Mouse (Mus musculus): ENCODE measurements around the gene Crym. TPM values are rescaled to one million over a fixed set of nuclear protein-coding genes. Genes with fewer than 3 reads are reported as not detected.

Gene Crym
- polyA plus RNA-seq, 1 experiment from 2014 or later: 10.7 TPM

DNA sequence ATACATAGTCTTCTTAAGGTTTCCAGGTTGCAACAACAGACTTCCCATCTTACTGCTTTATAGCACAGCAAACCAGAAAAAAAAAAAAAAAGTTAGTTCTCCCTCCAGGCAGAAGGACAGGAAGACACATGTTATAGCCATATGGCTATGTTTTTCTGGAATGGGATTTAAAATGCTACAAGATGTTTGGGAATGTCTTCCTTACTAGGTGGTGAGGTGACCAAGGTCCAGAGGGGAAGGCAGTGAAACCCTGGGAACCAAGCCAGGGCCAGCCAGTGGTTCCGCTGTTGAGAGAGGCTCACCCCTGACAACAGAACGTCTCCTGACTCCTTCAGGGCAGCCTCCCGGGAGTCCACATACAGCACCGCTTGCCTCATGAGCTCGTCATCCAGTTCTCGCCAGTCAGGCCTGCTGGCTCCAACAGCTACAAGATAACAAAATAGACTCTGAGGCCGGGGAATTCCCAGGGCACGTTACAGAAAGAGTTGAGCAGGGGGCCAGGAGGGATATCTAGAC lies 11.7 kb downstream of the Crym start:
- Histone ChIP-seq H3K36me3 (ENCODE audit: control insufficient read depth, insufficient read depth, low read length) (no peaks in the 10 kb centered on the region), H3K4me3 (ENCODE audit: low read length) (no peak overlapping the region), H3K27me3 (replicated peaks; ENCODE audit: control insufficient read depth, insufficient read depth, low read length) (no peaks in the 10 kb centered on the region), H3K9ac (ENCODE audit: low read depth, low read length) (no peak overlapping the region), H3K9me3 (ENCODE audit: control insufficient read depth, low read length) (no peaks in the 10 kb centered on the region), H3K27ac (ENCODE audit: low read depth, low read length) (no peak overlapping the region), H3K4me1 (ENCODE audit: control insufficient read depth, insufficient read depth, low read depth, low read length) (peaks cover 2% of the 10 kb centered on the region; the same call in 1 of the 2 replicates), H3K4me2 (ENCODE audit: low read length) (no peak overlapping the region)
- ATAC-seq: peak; percentile 40; the same call in 1 of the 2 replicates
- 50% methylated on average over 8 of the region's 8 CpGs for WGBS

DNA sequence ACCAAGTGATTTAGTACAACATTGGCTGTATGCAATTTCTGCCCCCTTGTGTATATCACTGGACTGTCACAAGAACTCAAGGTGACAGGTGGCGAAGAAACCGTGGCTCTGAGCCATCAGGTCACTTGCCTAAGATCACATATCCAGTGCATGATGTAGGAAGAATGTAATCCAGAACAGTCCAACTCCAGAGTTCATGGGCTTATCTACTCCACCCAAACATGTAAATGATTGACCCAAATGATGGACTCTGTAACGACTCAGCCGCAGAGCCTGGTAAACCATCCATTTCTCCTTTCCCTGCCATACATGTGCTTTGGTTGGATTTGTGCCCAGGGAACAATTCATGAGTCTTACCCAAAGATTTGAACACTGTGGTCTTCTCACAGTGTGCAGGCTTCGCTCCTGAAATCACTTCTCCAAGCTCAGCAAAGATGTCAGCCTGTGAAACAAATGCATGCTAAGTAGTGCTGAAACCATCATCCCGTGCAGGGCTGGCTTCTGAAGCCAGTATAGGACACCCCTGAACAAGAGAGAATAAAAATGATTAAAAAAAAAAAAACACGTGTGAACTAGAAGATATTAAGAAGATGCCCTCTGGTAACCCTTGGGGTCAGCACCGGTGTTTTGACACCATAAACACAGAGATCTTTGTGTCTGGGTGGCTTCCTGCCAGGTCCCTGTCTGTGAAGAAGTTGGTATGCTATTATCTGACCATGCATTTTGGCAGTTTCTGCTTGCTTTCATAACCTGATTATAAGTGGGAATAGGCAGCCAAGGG lies 12.4 kb downstream of the Crym start:
- WGBS: 71% methylated on average over 8 of the region's 8 CpGs
- no peaks in the 10 kb centered on the region for H3K27me3 ChIP-seq (replicated peaks; ENCODE audit: control insufficient read depth, insufficient read depth, low read length)
- no peak overlapping the region for H3K9ac ChIP-seq (ENCODE audit: low read depth, low read length)
- H3K4me3 ChIP-seq (ENCODE audit: low read length): no peak overlapping the region
- no peak for ATAC-seq
- no peaks in the 10 kb centered on the region for H3K36me3 ChIP-seq (ENCODE audit: control insufficient read depth, insufficient read depth, low read length)
- H3K9me3 ChIP-seq (ENCODE audit: control insufficient read depth, low read length): no peaks in the 10 kb centered on the region
- H3K27ac ChIP-seq (ENCODE audit: low read depth, low read length): no peak overlapping the region
- H3K4me2 ChIP-seq (ENCODE audit: low read length): no peak overlapping the region
- peaks cover 2% of the 10 kb centered on the region; the same call in 1 of the 2 replicates for H3K4me1 ChIP-seq (ENCODE audit: control insufficient read depth, insufficient read depth, low read depth, low read length)

- H3K9me3 ChIP-seq (ENCODE audit: control insufficient read depth, low read length): no peaks in the 10 kb centered on the region
- no peak overlapping the region for H3K4me2 ChIP-seq (ENCODE audit: low read length)
- H3K27me3 ChIP-seq (replicated peaks; ENCODE audit: control insufficient read depth, insufficient read depth, low read length): no peaks in the 10 kb centered on the region
- peaks cover 2% of the 10 kb centered on the region; the same call in 1 of the 2 replicates for H3K4me1 ChIP-seq (ENCODE audit: control insufficient read depth, insufficient read depth, low read depth, low read length)
- no peak overlapping the region for H3K9ac ChIP-seq (ENCODE audit: low read depth, low read length)
- no peak overlapping the region for H3K4me3 ChIP-seq (ENCODE audit: low read length)
- no peak for ATAC-seq
- H3K36me3 ChIP-seq (ENCODE audit: control insufficient read depth, insufficient read depth, low read length): no peaks in the 10 kb centered on the region
- WGBS: 90% methylated on average over 5 of the region's 5 CpGs
- H3K27ac ChIP-seq (ENCODE audit: low read depth, low read length): no peak overlapping the region
These were observed 13.0 kb downstream of the Crym start for GRCm38 (mm10) chr7:120188946-120189345.

DNA sequence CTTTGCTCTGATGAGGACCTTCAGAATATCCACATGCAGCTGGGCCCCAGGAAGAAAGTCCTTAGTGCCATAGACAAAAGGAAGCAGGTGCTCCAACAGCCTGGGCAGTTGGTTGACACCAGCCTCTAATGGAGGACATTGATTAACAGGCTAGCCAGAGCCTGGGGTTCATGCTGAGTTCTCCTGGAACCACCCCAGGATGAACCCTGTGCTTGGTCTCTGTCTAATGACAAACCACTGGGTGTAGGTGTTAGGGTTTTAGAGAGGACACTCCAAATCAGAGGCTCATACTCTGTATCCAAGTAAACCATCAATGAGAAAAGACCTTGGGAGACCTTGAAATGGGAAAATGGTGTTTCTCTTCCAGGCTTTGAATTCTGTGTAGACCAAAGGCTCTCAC lies 19.0 kb downstream of the Crym start:
- no peaks in the 10 kb centered on the region for H3K27me3 ChIP-seq (replicated peaks; ENCODE audit: control insufficient read depth, insufficient read depth, low read length)
- no peaks in the 10 kb centered on the region for H3K9me3 ChIP-seq (ENCODE audit: control insufficient read depth, low read length)
- ATAC-seq: no peak
- no peaks in the 10 kb centered on the region for H3K4me1 ChIP-seq (ENCODE audit: control insufficient read depth, insufficient read depth, low read depth, low read length)
- H3K36me3 ChIP-seq (ENCODE audit: control insufficient read depth, insufficient read depth, low read length): no peaks in the 10 kb centered on the region
- no peak overlapping the region for H3K27ac ChIP-seq (ENCODE audit: low read depth, low read length)
- no peak overlapping the region for H3K4me2 ChIP-seq (ENCODE audit: low read length)
- H3K4me3 ChIP-seq (ENCODE audit: low read length): no peak overlapping the region
- H3K9ac ChIP-seq (ENCODE audit: low read depth, low read length): no peak overlapping the region

- Histone ChIP-seq H3K9me3 (ENCODE audit: control insufficient read depth, low read length) (no peaks in the 10 kb centered on the region), H3K4me3 (ENCODE audit: low read length) (no peak overlapping the region), H3K36me3 (ENCODE audit: control insufficient read depth, insufficient read depth, low read length) (no peaks in the 10 kb centered on the region), H3K9ac (ENCODE audit: low read depth, low read length) (no peak overlapping the region), H3K4me1 (ENCODE audit: control insufficient read depth, insufficient read depth, low read depth, low read length) (no peaks in the 10 kb centered on the region), H3K4me2 (ENCODE audit: low read length) (no peak overlapping the region), H3K27me3 (replicated peaks; ENCODE audit: control insufficient read depth, insufficient read depth, low read length) (no peaks in the 10 kb centered on the region), H3K27ac (ENCODE audit: low read depth, low read length) (no peak overlapping the region)
- ATAC-seq: no peak
- WGBS: 85% methylated on average over 4 of the region's 4 CpGs
These were observed 20.3 kb downstream of the Crym start for GRCm38 (mm10) chr7:120181401-120182230.

GRCm38 (mm10) chr7:120180547-120180946 lies 21.4 kb downstream of the Crym start:
- Histone ChIP-seq H3K36me3 (ENCODE audit: control insufficient read depth, insufficient read depth, low read length) (no peaks in the 10 kb centered on the region), H3K27ac (ENCODE audit: low read depth, low read length) (no peak overlapping the region), H3K9me3 (ENCODE audit: control insufficient read depth, low read length) (no peaks in the 10 kb centered on the region), H3K4me2 (ENCODE audit: low read length) (no peak overlapping the region), H3K27me3 (replicated peaks; ENCODE audit: control insufficient read depth, insufficient read depth, low read length) (no peaks in the 10 kb centered on the region), H3K9ac (ENCODE audit: low read depth, low read length) (no peak overlapping the region), H3K4me1 (ENCODE audit: control insufficient read depth, insufficient read depth, low read depth, low read length) (no peaks in the 10 kb centered on the region), H3K4me3 (ENCODE audit: low read length) (no peak overlapping the region)
- 83% methylated on average over 5 of the region's 5 CpGs for WGBS
- no peak for ATAC-seq

GRCm38 (mm10) chr7:120178935-120179334 lies 23.0 kb downstream of the Crym start:
- Histone ChIP-seq H3K4me2 (ENCODE audit: low read length) (no peak overlapping the region), H3K27ac (ENCODE audit: low read depth, low read length) (no peak overlapping the region), H3K9ac (ENCODE audit: low read depth, low read length) (no peak overlapping the region), H3K9me3 (ENCODE audit: control insufficient read depth, low read length) (no peaks in the 10 kb centered on the region), H3K27me3 (replicated peaks; ENCODE audit: control insufficient read depth, insufficient read depth, low read length) (no peaks in the 10 kb centered on the region), H3K4me3 (ENCODE audit: low read length) (no peak overlapping the region), H3K4me1 (ENCODE audit: control insufficient read depth, insufficient read depth, low read depth, low read length) (no peaks in the 10 kb centered on the region), H3K36me3 (ENCODE audit: control insufficient read depth, insufficient read depth, low read length) (no peaks in the 10 kb centered on the region)
- ATAC-seq: no peak
- WGBS: 35% methylated on average over 2 of the region's 2 CpGs

DNA sequence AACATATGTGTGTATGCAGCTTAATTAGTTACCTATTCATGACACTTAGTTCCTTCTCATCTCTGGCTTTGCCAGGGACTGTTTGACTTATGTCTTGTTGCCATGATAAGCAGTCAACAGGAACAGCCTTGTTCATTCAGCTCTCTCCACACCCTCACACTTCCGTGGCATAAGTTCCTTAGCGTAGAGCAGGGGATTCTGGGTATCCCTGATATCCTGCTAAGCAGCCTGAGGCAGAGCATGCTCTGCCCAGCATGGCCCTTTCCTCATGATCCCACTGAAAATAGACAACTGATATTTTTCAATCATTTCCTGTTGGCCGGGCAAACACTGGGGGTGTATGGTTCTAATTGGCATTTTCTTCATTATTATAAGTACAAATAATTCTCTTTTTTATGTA lies 24.3 kb downstream of the Crym start:
- no peaks in the 10 kb centered on the region for H3K36me3 ChIP-seq (ENCODE audit: control insufficient read depth, insufficient read depth, low read length)

More for the DNA sequence above, 24.3 kb downstream of the Crym start:
- ATAC-seq: no peak
- 80% methylated on average over 3 of the region's 3 CpGs for WGBS
- Histone ChIP-seq H3K4me2 (ENCODE audit: low read length) (no peak overlapping the region), H3K9me3 (ENCODE audit: control insufficient read depth, low read length) (no peaks in the 10 kb centered on the region), H3K9ac (ENCODE audit: low read depth, low read length) (no peak overlapping the region), H3K27me3 (replicated peaks; ENCODE audit: control insufficient read depth, insufficient read depth, low read length) (no peaks in the 10 kb centered on the region), H3K4me3 (ENCODE audit: low read length) (no peak overlapping the region), H3K27ac (ENCODE audit: low read depth, low read length) (no peak overlapping the region), H3K4me1 (ENCODE audit: control insufficient read depth, insufficient read depth, low read depth, low read length) (no peaks in the 10 kb centered on the region)

Data from hindbrain, embryonic 16.5 days (tissue).